Mouse (Mus musculus): ENCODE results near the gene Fis1.

Fis1 gene

GRCm38 (mm10) chr5:136967592-136967991 is 14.5 kb downstream of the Fis1 start:
- DNase-seq (ENCODE audit: low spot score in 2 of 2), result no peak

- peak; percentile 52 to 77 for DNase-seq (ENCODE audit: low spot score in 2 of 2)
Measured at GRCm38 (mm10) chr5:136970703-136971102, 17.6 kb downstream of the Fis1 start.

GRCm38 (mm10) chr5:136973670-136974069 is 20.6 kb downstream of the Fis1 start:
- no peak for DNase-seq (ENCODE audit: low spot score in 2 of 2)

GRCm38 (mm10) chr5:136977769-136978168 is 24.7 kb downstream of the Fis1 start:
- DNase-seq (ENCODE audit: low spot score in 2 of 2), result no peak

- DNase-seq (ENCODE audit: low spot score in 2 of 2), result no peak
Measured at GRCm38 (mm10) chr5:136979762-136980161, 26.7 kb downstream of the Fis1 start.

GRCm38 (mm10) chr5:136980974-136981373 is 27.9 kb downstream of the Fis1 start:
- DNase-seq (ENCODE audit: low spot score in 2 of 2), result no peak

GRCm38 (mm10) chr5:136982338-136982930 is 29.4 kb downstream of the Fis1 start:
- peak in 1 of 2 experiments; percentile 46 for DNase-seq (ENCODE audit: low spot score in 2 of 2)

- no peak for DNase-seq (ENCODE audit: low spot score in 2 of 2)
Measured at GRCm38 (mm10) chr5:136984828-136985227, 31.8 kb downstream of the Fis1 start.

GRCm38 (mm10) chr5:136986695-136987137 is 33.6 kb downstream of the Fis1 start, which contains the start of gene Plod3:
Gene Plod3, plus strand, starts transcription at chr5:136987019.
- DNase-seq (ENCODE audit: low spot score in 2 of 2), result peak; percentile 89 to 93

- DNase-seq (ENCODE audit: low spot score in 2 of 2), result peak; percentile 45 to 48
Measured at GRCm38 (mm10) chr5:136987138-136987933, 34.3 kb downstream of the Fis1 start.

- DNase-seq (ENCODE audit: low spot score in 2 of 2), result no peak
Measured at GRCm38 (mm10) chr5:136987934-136988271, 34.8 kb downstream of the Fis1 start, which contains the start of gene Znhit1. Gene Znhit1, minus strand, starts transcription at chr5:136988021.

- DNase-seq (ENCODE audit: low spot score in 2 of 2), result no peak
Measured at GRCm38 (mm10) chr5:136988420-136988819, 35.3 kb downstream of the Fis1 start.

- no peak for DNase-seq (ENCODE audit: low spot score in 2 of 2)
Measured at GRCm38 (mm10) chr5:136989801-136990200, 36.7 kb downstream of the Fis1 start.

GRCm38 (mm10) chr5:136999449-136999848 is 46.4 kb downstream of the Fis1 start:
- no peak for DNase-seq (ENCODE audit: low spot score in 2 of 2)

- no peak for DNase-seq (ENCODE audit: low spot score in 2 of 2)
Measured at GRCm38 (mm10) chr5:137000612-137001011, 47.5 kb downstream of the Fis1 start.

GRCm38 (mm10) chr5:137007276-137007675 is 54.2 kb downstream of the Fis1 start:
- DNase-seq (ENCODE audit: low spot score in 2 of 2), result no peak

GRCm38 (mm10) chr5:137009988-137010387 is 56.9 kb downstream of the Fis1 start:
- DNase-seq (ENCODE audit: low spot score in 2 of 2), result peak in 1 of 2 experiments; percentile 39

GRCm38 (mm10) chr5:137012401-137012950 is 59.4 kb downstream of the Fis1 start:
- DNase-seq (ENCODE audit: low spot score in 2 of 2), result no peak

Data from spleen, postnatal 14 days (tissue).